21 mouse cellular contexts compared by ENCODE assay signal in the genomic region with DNA sequence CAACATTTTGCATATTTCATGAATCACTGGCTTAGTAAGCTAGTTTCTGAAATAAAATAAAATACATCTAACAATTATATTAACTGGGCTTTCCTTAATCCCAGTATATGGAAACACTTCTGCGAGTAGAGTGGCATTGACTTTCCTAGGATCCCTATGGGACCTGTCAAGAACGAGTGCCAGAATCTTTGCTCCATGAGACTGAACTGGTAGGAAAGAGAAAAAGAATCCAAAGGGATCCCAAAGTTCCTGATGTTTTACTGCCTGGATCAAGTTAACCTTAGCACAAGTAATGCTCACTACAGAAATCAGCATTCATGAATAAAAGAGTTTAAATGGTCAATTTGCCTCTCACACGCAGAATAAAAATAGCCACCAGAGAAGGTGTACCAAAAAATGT. TPM values are rescaled to one million over a fixed set of nuclear protein-coding genes. Genes with fewer than 3 reads are reported as not detected.
"Had no signal": no experiment of that assay in that cellular context is flagged by ENCODE, and none has a peak within 500 bp of the region (broad histone marks: within the 10 kb centered on the region; RNA-seq: fewer than 3 reads in every experiment).

No protein-coding gene starts in this region.

- H3K4me1 ChIP-seq: liver, embryonic 13.5 days; liver, embryonic 15.5 days; lung, embryonic 15.5 days; megakaryocyte, embryonic 14.5 days; neural tube, embryonic 12.5 days; stomach, embryonic 15.5 days had no signal

- H3K27ac ChIP-seq: liver, embryonic 13.5 days; liver, embryonic 15.5 days; lung, embryonic 15.5 days; macrophage; neural tube, embryonic 12.5 days; stomach, embryonic 15.5 days; stomach, postnatal 0 days had no signal

- H3K9me3 ChIP-seq: liver, embryonic 13.5 days; liver, embryonic 15.5 days; lung, embryonic 15.5 days; megakaryocyte, embryonic 14.5 days; neural tube, embryonic 12.5 days; stomach, embryonic 15.5 days had no signal

- H3K4me3 ChIP-seq: liver, embryonic 13.5 days; liver, embryonic 15.5 days; lung, embryonic 15.5 days; megakaryocyte, embryonic 14.5 days; neural tube, embryonic 12.5 days; stomach, embryonic 15.5 days had no signal

- H3K27me3 ChIP-seq: liver, embryonic 13.5 days; liver, embryonic 15.5 days; lung, embryonic 15.5 days; megakaryocyte, embryonic 14.5 days; neural tube, embryonic 12.5 days; stomach, embryonic 15.5 days had no signal

- DNase-seq: liver, embryonic 13.5 days; liver, postnatal 0 days; lung, adult 2 months; lung, postnatal 14 days; lung, postnatal 36 days; right cerebral cortex, postnatal 14 days; thymus, adult 2 months; thymus, postnatal 25 days; thymus, postnatal 4 days had no signal

- H3K36me3 ChIP-seq: liver, embryonic 13.5 days; liver, embryonic 15.5 days; lung, embryonic 15.5 days; neural tube, embryonic 12.5 days; stomach, embryonic 15.5 days had no signal

- H3K9ac ChIP-seq: liver, embryonic 13.5 days; liver, embryonic 15.5 days; liver, postnatal 0 days; lung, embryonic 15.5 days; neural tube, embryonic 12.5 days; stomach, embryonic 15.5 days had no signal

- H3K4me2 ChIP-seq: liver, embryonic 11.5 days; liver, embryonic 13.5 days; liver, embryonic 15.5 days; lung, embryonic 15.5 days; neural tube, embryonic 12.5 days; stomach, embryonic 15.5 days had no signal

- ATAC-seq: liver, postnatal 0 days; lung, postnatal 0 days had no signal

RNA-seq across cellular contexts. Expression of gene Tram1l1, which starts 49.0 kb away (rescaled TPM):
- total RNA-seq: megakaryocyte progenitor cell, adult 5-6 weeks; monocyte, adult 5-6 weeks; neutrophil, adult 5-6 weeks had no signal
- polyA plus RNA-seq: macrophage had no signal
